Mouse (Mus musculus) stomach, embryonic 14.5 days (tissue): ENCODE results near the gene Olfr868. TPM values are rescaled to one million over a fixed set of nuclear protein-coding genes. Genes with fewer than 3 reads are reported as not detected.

ENCODE experiments used
- polyA plus RNA-seq: library from polyadenylated mRNA; unstranded; fragments of >200 nt; fragmentation: Nextera tagmentation; extraction: Ambion mirVana; gene quantifications from 2 replicates; pipeline ENCODE4 v1.2.1, GENCODE M21; 2014

Olfr868 gene
- polyA plus RNA-seq, 1 experiment from 2014 or later: not detected

Other genes starting within 250 kb of the Olfr868 start
- not detected in 2 replicates for gene Olfr860, start 248.9 kb upstream of the Olfr868 start, polyA plus RNA-seq
- gene Olfr862, start 210.6 kb upstream of the Olfr868 start, polyA plus RNA-seq: not detected in 2 replicates
- 0.35 and 0.36 TPM in 2 replicates for gene Olfr77, start 181.8 kb upstream of the Olfr868 start, polyA plus RNA-seq
- gene Olfr866, start 70.6 kb upstream of the Olfr868 start, polyA plus RNA-seq: not detected in 2 replicates
- gene Olfr867, start 41.1 kb upstream of the Olfr868 start, polyA plus RNA-seq: not detected in 2 replicates
- gene Olfr869, start 30.4 kb downstream of the Olfr868 start, polyA plus RNA-seq: not detected in 2 replicates
- not detected in 2 replicates for gene Olfr870, start 75.4 kb downstream of the Olfr868 start, polyA plus RNA-seq
- not detected in 2 replicates for gene Olfr871, start 113.6 kb downstream of the Olfr868 start, polyA plus RNA-seq
- not detected in 2 replicates for gene Olfr872, start 138.5 kb downstream of the Olfr868 start, polyA plus RNA-seq
- not detected in 2 replicates for gene Olfr39, start 183.7 kb downstream of the Olfr868 start, polyA plus RNA-seq
- gene Olfr873, start 199.9 kb downstream of the Olfr868 start, polyA plus RNA-seq: not detected in 2 replicates
- not detected in 2 replicates for gene Olfr18, start 237.5 kb downstream of the Olfr868 start, polyA plus RNA-seq